11 mouse cellular contexts compared by ENCODE assay signal in genomic region chr11:102754416-102754815, GRCm38 (mm10). TPM values are rescaled to one million over a fixed set of nuclear protein-coding genes. Genes with fewer than 3 reads are reported as not detected.
DNase-seq lines count a peak whose midpoint lies in the region; ATAC-seq and TF ChIP-seq lines count a peak whose summit lies in the region.
"Had no signal": no experiment of that assay in that cellular context is flagged by ENCODE, and none has a peak within 500 bp of the region (broad histone marks: within the 10 kb centered on the region; RNA-seq: fewer than 3 reads in every experiment).

No protein-coding gene starts in this region.

- H3K4me3 ChIP-seq in left cerebral cortex, adult 2 months: peak overlapping the region; percentile 13
- no peak overlapping the region for H3K4me3 ChIP-seq in forebrain, embryonic 13.5 days
- 0 out of 2 replicates have a peak overlapping the region, but pooled peaks have one; percentile 18 for H3K4me3 ChIP-seq in limb, embryonic 10.5 days
- H3K4me3 ChIP-seq in stomach, embryonic 16.5 days (replicated peaks; ENCODE audit: low read length): peak overlapping the region; percentile 14; the same call in 1 of the 2 replicates

- peak overlapping the region; percentile 44 for H3K4me2 ChIP-seq in forebrain, embryonic 13.5 days
- peak overlapping the region; percentile 47 for H3K4me2 ChIP-seq in stomach, embryonic 16.5 days (ENCODE audit: low read depth, low read length)

- H3K27ac ChIP-seq in left cerebral cortex, adult 2 months: peak overlapping the region; percentile 47; the same call in 1 of the 2 replicates
- H3K27ac ChIP-seq in forebrain, embryonic 13.5 days: peak overlapping the region; percentile 59
- peak overlapping the region; percentile 79 for H3K27ac ChIP-seq in limb, embryonic 10.5 days
- H3K27ac ChIP-seq in stomach, embryonic 16.5 days (ENCODE audit: low read length): 0 out of 2 replicates have a peak overlapping the region, but pooled peaks have one; percentile 14

- H3K9ac ChIP-seq in forebrain, embryonic 13.5 days: peak overlapping the region; percentile 45; the same call in 1 of the 2 replicates
- peak overlapping the region; percentile 55 for H3K9ac ChIP-seq in stomach, embryonic 16.5 days (ENCODE audit: low read length)

- intact Hi-C loops in left cerebral cortex, adult 2 months (cut with DNase I): no loop called here

- 24% methylated on average over 4 of the region's 4 CpGs for WGBS in forebrain, embryonic 13.5 days
- WGBS in limb, embryonic 10.5 days: 51% methylated on average over 4 of the region's 4 CpGs
- WGBS in stomach, embryonic 16.5 days: 18% methylated on average over 4 of the region's 4 CpGs

- TF ChIP-seq CTCF in left cerebral cortex, adult 2 months (IDR thresholded peaks at IDR 0.05): no peak

- DNase-seq in left cerebral cortex, adult 2 months (ENCODE audit: extremely low spot score in 1 of 2, low spot score in 2 of 2): no peak
- DNase-seq in left cerebral cortex, adult 11 months (ENCODE audit: low spot score): no peak
- DNase-seq in limb, embryonic 10.5 days (ENCODE audit: low spot score): no peak
- no peak for DNase-seq in gastrocnemius, adult 18-20 months (ENCODE audit: low spot score)
- no peak for DNase-seq in embryo, embryonic 10.5 days (ENCODE audit: low spot score)
- DNase-seq in layer of hippocampus, adult 9-10 months (ENCODE audit: low spot score): no peak
- DNase-seq: gastrocnemius, postnatal 25 days; lung, postnatal 14 days; right cerebral cortex, postnatal 4 days had no signal

- 0 out of 2 replicates have a peak, but pooled peaks have one; percentile 33 for ATAC-seq in forebrain, embryonic 13.5 days
- ATAC-seq in stomach, embryonic 16.5 days (ENCODE audit: insufficient read depth, low FRiP score): no peak

- H3K9me3 ChIP-seq in forebrain, embryonic 13.5 days (replicated peaks): no peaks in the 10 kb centered on the region
- no peaks in the 10 kb centered on the region for H3K9me3 ChIP-seq in limb, embryonic 10.5 days (replicated peaks)
- H3K9me3 ChIP-seq in stomach, embryonic 16.5 days (replicated peaks; ENCODE audit: control insufficient read depth, low read length): no peaks in the 10 kb centered on the region

- H3K27me3 ChIP-seq in forebrain, embryonic 13.5 days: no peaks in the 10 kb centered on the region
- peaks cover 35% of the 10 kb centered on the region for H3K27me3 ChIP-seq in limb, embryonic 10.5 days (ENCODE audit: low read depth, poor library complexity, severe bottlenecking)
- H3K27me3 ChIP-seq in stomach, embryonic 16.5 days (ENCODE audit: control insufficient read depth, insufficient read depth, low read length): no peaks in the 10 kb centered on the region

- peaks cover 32% of the 10 kb centered on the region for H3K4me1 ChIP-seq in forebrain, embryonic 13.5 days
- H3K4me1 ChIP-seq in limb, embryonic 10.5 days: peaks cover 27% of the 10 kb centered on the region
- peaks cover 15% of the 10 kb centered on the region for H3K4me1 ChIP-seq in stomach, embryonic 16.5 days (ENCODE audit: control insufficient read depth, insufficient read depth, low read length)

- H3K36me3 ChIP-seq in forebrain, embryonic 13.5 days (ENCODE audit: poor library complexity, severe bottlenecking): no peaks in the 10 kb centered on the region
- no peaks in the 10 kb centered on the region for H3K36me3 ChIP-seq in limb, embryonic 10.5 days
- H3K36me3 ChIP-seq in stomach, embryonic 16.5 days (ENCODE audit: control insufficient read depth, insufficient read depth, low read length): no peaks in the 10 kb centered on the region

RNA-seq across cellular contexts. Expression of gene Adam11, which starts 6.8 kb away (rescaled TPM):
- total RNA-seq in left cerebral cortex, adult 2 months (2021): 100 to 1,000 TPM; 128 to 140 TPM
- 16.1 and 22.6 TPM in 2 replicates for polyA plus RNA-seq in forebrain, embryonic 13.5 days (2015; fragmentation: Nextera tagmentation; extraction: Ambion mirVana)
- polyA plus RNA-seq in limb, embryonic 10.5 days (2016; fragmentation: Nextera tagmentation; extraction: Ambion mirVana): 14.2 and 25.1 TPM in 2 replicates
- polyA plus RNA-seq in stomach, embryonic 16.5 days (2015; fragmentation: Nextera tagmentation; extraction: Ambion mirVana): 4.5 and 5.2 TPM in 2 replicates
- total RNA-seq in gastrocnemius, adult 18-20 months (2021): under 1 TPM; 0.31 to 0.41 TPM

RNA-seq across cellular contexts. Expression of gene Ccdc43, which starts 56.8 kb away (rescaled TPM):
- total RNA-seq in left cerebral cortex, adult 2 months (2021): 10 to 100 TPM; 24.6 to 34.5 TPM
- 45.8 and 46.3 TPM in 2 replicates for polyA plus RNA-seq in forebrain, embryonic 13.5 days (2015; fragmentation: Nextera tagmentation; extraction: Ambion mirVana)
- 55.4 and 57.1 TPM in 2 replicates for polyA plus RNA-seq in limb, embryonic 10.5 days (2016; fragmentation: Nextera tagmentation; extraction: Ambion mirVana)
- 39.8 and 44.6 TPM in 2 replicates for polyA plus RNA-seq in stomach, embryonic 16.5 days (2015; fragmentation: Nextera tagmentation; extraction: Ambion mirVana)
- total RNA-seq in gastrocnemius, adult 18-20 months (2021): 10 to 100 TPM; 74.4 to 79.7 TPM

Comparison
In these comparisons a context has a peak if more than half of its experiments do, and no peak if none do; other contexts are left out.
1. H3K27ac ChIP-seq: peak in every context shown above with its lines; median percentile 79 in limb, embryonic 10.5 days; 59 in forebrain, embryonic 13.5 days; 47 in left cerebral cortex, adult 2 months; 14 in stomach, embryonic 16.5 days.